Mouse (Mus musculus): ENCODE results near the gene Pak7. TPM values are rescaled to one million over a fixed set of nuclear protein-coding genes. Genes with fewer than 3 reads are reported as not detected.
A peak's percentile ranks its signal among the peaks of the same experiment; 100 is the strongest.

The Pak7 gene
- total and polyA plus RNA-seq, 2 experiments from 2014 or later = 21.2 to 28.7 TPM

DNA sequence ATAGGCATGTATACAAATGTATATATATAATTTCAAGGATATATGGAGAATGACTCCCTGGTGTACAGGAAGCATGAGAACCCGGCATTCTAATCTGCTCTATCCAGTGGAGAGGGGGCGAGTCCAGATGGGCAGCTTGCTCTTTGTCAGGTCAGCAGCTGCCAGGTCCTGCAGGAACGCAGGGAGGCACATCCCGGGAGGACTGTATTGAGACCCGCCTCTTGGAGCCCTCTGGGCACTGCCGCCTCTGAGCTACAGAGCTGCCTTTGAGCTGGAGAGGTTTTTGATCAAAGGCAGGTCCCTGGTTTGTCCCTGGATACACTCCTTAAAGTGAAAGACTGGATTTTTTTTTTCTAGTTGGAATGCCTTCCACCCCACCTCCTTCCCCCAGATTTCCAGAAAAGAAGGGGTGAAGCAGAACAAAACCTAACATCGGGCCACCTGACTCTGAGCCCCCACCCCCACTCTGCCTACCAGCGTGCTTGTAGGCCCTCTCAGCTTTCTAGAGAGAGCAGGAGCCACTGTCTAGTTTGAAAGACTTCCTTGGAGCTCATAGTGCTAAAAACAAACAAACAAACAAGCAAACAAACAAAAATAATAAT is 336.0 kb downstream of the Pak7 start, which contains the start of gene Lamp5:
TSS of gene Lamp5 (plus strand) at position 552 of the 602 bp plus-strand sequence.
- no peaks in the 10 kb centered on the region for H3K9me3 ChIP-seq (ENCODE audit: low read length)
- no peak for TF ChIP-seq CTCF (IDR thresholded peaks at IDR 0.05)
- H3K27ac ChIP-seq (ENCODE audit: low read depth, low read length) = no peak within 1 kb of the TSS
- peak; percentile 56 for DNase-seq (ENCODE audit: low spot score)
- WGBS = 3% methylated on average over 8 of the region's 8 CpGs
- ATAC-seq (ENCODE audit: low FRiP score) = no peak
- H3K27me3 ChIP-seq (ENCODE audit: insufficient read depth, low read length) = no peaks in the 10 kb centered on the region
- H3K9ac ChIP-seq (replicated peaks; ENCODE audit: low read length, poor library complexity, severe bottlenecking) = no peak within 1 kb of the TSS
- H3K4me2 ChIP-seq (ENCODE audit: low read depth, low read length, poor library complexity, severe bottlenecking) = peak within 1 kb of the TSS; percentile 49
- peaks cover 4% of the 10 kb centered on the region; the same call in 1 of the 2 replicates for H3K4me1 ChIP-seq (ENCODE audit: insufficient read depth, low read length)
- H3K4me3 ChIP-seq (ENCODE audit: low read depth, low read length) = peak within 1 kb of the TSS; percentile 27
- H3K36me3 ChIP-seq (ENCODE audit: insufficient read depth, low read length) = no peaks in the 10 kb centered on the region

DNA sequence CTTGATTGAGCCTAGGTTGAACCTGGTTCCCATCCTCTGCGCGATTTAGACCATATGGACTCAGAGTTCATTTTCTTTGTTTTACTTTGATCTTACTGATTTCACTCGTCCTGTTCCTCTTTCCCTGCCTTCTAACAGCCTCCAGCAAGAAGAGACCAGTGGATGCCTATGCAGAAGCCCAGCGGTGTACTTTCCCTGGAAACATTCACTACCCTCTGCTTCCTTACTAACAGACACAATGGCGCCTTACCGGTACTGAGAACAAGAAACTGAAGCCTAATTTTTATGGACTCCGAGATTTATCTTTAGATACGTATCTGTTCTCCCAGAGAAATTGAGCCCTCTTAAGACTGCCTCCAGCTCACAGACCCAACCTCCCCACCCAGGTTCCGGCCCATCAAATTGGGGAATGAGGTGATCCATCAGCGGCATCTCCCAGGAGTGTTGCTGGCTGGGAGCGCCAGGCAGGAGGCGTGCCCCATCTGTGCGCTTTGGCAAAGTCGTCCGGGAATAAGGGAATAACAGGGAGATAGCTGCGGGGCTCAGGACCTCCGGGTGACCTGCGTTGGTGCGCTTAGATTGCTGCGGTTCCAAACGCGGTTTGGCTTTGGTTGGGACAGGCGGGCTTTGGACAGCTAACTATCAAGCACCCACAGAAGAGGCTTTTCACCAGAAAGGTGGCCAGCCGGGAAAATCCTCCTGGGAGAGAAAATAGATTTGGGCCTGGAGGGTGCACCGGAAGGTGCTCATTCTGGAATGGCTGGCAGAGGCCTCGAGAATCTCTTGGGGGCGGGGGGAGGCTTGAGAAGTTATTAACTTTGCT is 336.8 kb downstream of the Pak7 start:
- H3K36me3 ChIP-seq (ENCODE audit: insufficient read depth, low read length) = no peaks in the 10 kb centered on the region
- peaks cover 4% of the 10 kb centered on the region; the same call in 1 of the 2 replicates for H3K4me1 ChIP-seq (ENCODE audit: insufficient read depth, low read length)
- DNase-seq (ENCODE audit: low spot score) (peak; percentile 51), ATAC-seq (ENCODE audit: low FRiP score) (no peak)
- 19% methylated on average over 27 of the region's 27 CpGs for WGBS
- no peak overlapping the region for H3K9ac ChIP-seq (replicated peaks; ENCODE audit: low read length, poor library complexity, severe bottlenecking)
- H3K27ac ChIP-seq (ENCODE audit: low read depth, low read length) = no peak overlapping the region
- no peaks in the 10 kb centered on the region for H3K27me3 ChIP-seq (ENCODE audit: insufficient read depth, low read length)
- no peaks in the 10 kb centered on the region for H3K9me3 ChIP-seq (ENCODE audit: low read length)
- H3K4me2 ChIP-seq (ENCODE audit: low read depth, low read length, poor library complexity, severe bottlenecking) = peak overlapping the region; percentile 49
- peak overlapping the region; percentile 27 for H3K4me3 ChIP-seq (ENCODE audit: low read depth, low read length)
- TF ChIP-seq CTCF (IDR thresholded peaks at IDR 0.05) = no peak

DNA sequence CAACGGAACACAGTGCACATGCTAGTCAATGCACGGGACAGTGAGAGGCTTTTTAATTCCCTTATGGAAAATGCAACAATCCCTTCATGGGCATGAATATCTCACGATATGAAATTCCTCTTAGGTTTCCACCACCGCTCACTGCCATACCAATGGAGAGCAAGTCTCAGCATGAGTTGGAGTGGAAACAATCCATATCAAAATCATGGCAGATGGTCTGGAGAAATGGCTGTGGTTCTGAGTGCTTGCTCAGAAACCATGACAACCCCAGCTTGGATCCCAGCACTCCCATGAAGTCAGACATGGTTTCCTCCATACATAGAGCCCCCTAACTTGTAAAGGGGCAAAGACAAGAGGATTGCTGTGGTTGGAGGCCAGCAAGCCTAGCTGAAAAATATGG is 339.3 kb downstream of the Pak7 start:
- Histone ChIP-seq H3K4me1 (ENCODE audit: insufficient read depth, low read length) (peaks cover 4% of the 10 kb centered on the region; the same call in 1 of the 2 replicates), H3K27me3 (ENCODE audit: insufficient read depth, low read length) (no peaks in the 10 kb centered on the region), H3K9me3 (ENCODE audit: low read length) (no peaks in the 10 kb centered on the region), H3K4me3 (ENCODE audit: low read depth, low read length) (no peak overlapping the region), H3K27ac (ENCODE audit: low read depth, low read length) (no peak overlapping the region), H3K9ac (replicated peaks; ENCODE audit: low read length, poor library complexity, severe bottlenecking) (no peak overlapping the region), H3K4me2 (ENCODE audit: low read depth, low read length, poor library complexity, severe bottlenecking) (no peak overlapping the region), H3K36me3 (ENCODE audit: insufficient read depth, low read length) (no peaks in the 10 kb centered on the region)
- WGBS = 89% methylated on average over 4 of the region's 4 CpGs
- DNase-seq (ENCODE audit: low spot score) (peak; percentile 51), ATAC-seq (ENCODE audit: low FRiP score) (no peak)
- TF ChIP-seq CTCF (IDR thresholded peaks at IDR 0.05) = no peak

Other genes with a start within 250 kb of the Pak7 start
- 1.5 and 1.7 TPM in 2 replicates for gene Ankef1, start 113.9 kb upstream of the Pak7 start, total RNA-seq (2014; rRNA removed)
- gene Ankef1, start 113.9 kb upstream of the Pak7 start, polyA plus RNA-seq (2015; fragmentation: Nextera tagmentation; extraction: Ambion mirVana) = 0.66 and 0.88 TPM in 2 replicates

All from midbrain, postnatal 0 days (tissue).